Mouse (Mus musculus): Measurements from ENCODE around the gene D17Wsu92e. TPM values are rescaled to one million over a fixed set of nuclear protein-coding genes. Genes with fewer than 3 reads are reported as not detected.

D17Wsu92e gene
- polyA plus RNA-seq, 1 experiment: 89.6 TPM

- TF ChIP-seq POLR2A (IDR thresholded peaks at IDR 0.05; ENCODE audit: low read depth, low read length): no peak
- no peak for TF ChIP-seq CTCF (IDR thresholded peaks at IDR 0.05; ENCODE audit: extremely low read depth, insufficient read length, insufficient replicate concordance, low read depth, low read length)
- H3K4me1 ChIP-seq (ENCODE audit: control insufficient read depth, insufficient read depth, insufficient read length, low read length): peaks cover 29% of the 10 kb centered on the region
- H3K27ac ChIP-seq (ENCODE audit: insufficient read depth, low read depth, low read length): peak overlapping the region; percentile 32; the same call in 1 of the 2 replicates
- WGBS: 42% methylated on average over 10 of the region's 10 CpGs
- no peak overlapping the region for H3K4me3 ChIP-seq (ENCODE audit: low read depth, low read length)
- H3K36me3 ChIP-seq (ENCODE audit: control insufficient read depth, insufficient read depth, low read length): no peaks in the 10 kb centered on the region
- H3K27me3 ChIP-seq (ENCODE audit: control insufficient read depth, insufficient read depth, low read length): no peaks in the 10 kb centered on the region
These were observed 15.4 kb downstream of the D17Wsu92e start for GRCm38 (mm10) chr17:27804803-27805770.

GRCm38 (mm10) chr17:27804156-27804690 lies 16.2 kb downstream of the D17Wsu92e start:
- no peaks in the 10 kb centered on the region for H3K36me3 ChIP-seq (ENCODE audit: control insufficient read depth, insufficient read depth, low read length)
- H3K27ac ChIP-seq (ENCODE audit: insufficient read depth, low read depth, low read length): no peak overlapping the region
- peaks cover 33% of the 10 kb centered on the region for H3K4me1 ChIP-seq (ENCODE audit: control insufficient read depth, insufficient read depth, insufficient read length, low read length)
- TF ChIP-seq CTCF (IDR thresholded peaks at IDR 0.05; ENCODE audit: extremely low read depth, insufficient read length, insufficient replicate concordance, low read depth, low read length): no peak
- TF ChIP-seq POLR2A (IDR thresholded peaks at IDR 0.05; ENCODE audit: low read depth, low read length): no peak
- no peaks in the 10 kb centered on the region for H3K27me3 ChIP-seq (ENCODE audit: control insufficient read depth, insufficient read depth, low read length)
- no peak overlapping the region for H3K4me3 ChIP-seq (ENCODE audit: low read depth, low read length)
- WGBS: 86% methylated on average over 7 of the region's 7 CpGs

GRCm38 (mm10) chr17:27803752-27804151 lies 16.7 kb downstream of the D17Wsu92e start:
- no peaks in the 10 kb centered on the region for H3K27me3 ChIP-seq (ENCODE audit: control insufficient read depth, insufficient read depth, low read length)
- no peak overlapping the region for H3K4me3 ChIP-seq (ENCODE audit: low read depth, low read length)
- H3K36me3 ChIP-seq (ENCODE audit: control insufficient read depth, insufficient read depth, low read length): no peaks in the 10 kb centered on the region
- 63% methylated on average over 4 of the region's 4 CpGs for WGBS
- no peak for TF ChIP-seq POLR2A (IDR thresholded peaks at IDR 0.05; ENCODE audit: low read depth, low read length)
- TF ChIP-seq CTCF (IDR thresholded peaks at IDR 0.05; ENCODE audit: extremely low read depth, insufficient read length, insufficient replicate concordance, low read depth, low read length): no peak
- H3K4me1 ChIP-seq (ENCODE audit: control insufficient read depth, insufficient read depth, insufficient read length, low read length): peaks cover 35% of the 10 kb centered on the region
- no peak overlapping the region for H3K27ac ChIP-seq (ENCODE audit: insufficient read depth, low read depth, low read length)

- peaks cover 48% of the 10 kb centered on the region for H3K4me1 ChIP-seq (ENCODE audit: control insufficient read depth, insufficient read depth, insufficient read length, low read length)
- no peak overlapping the region for H3K4me3 ChIP-seq (ENCODE audit: low read depth, low read length)
- H3K27me3 ChIP-seq (ENCODE audit: control insufficient read depth, insufficient read depth, low read length): no peaks in the 10 kb centered on the region
- H3K36me3 ChIP-seq (ENCODE audit: control insufficient read depth, insufficient read depth, low read length): no peaks in the 10 kb centered on the region
- no peak for TF ChIP-seq CTCF (IDR thresholded peaks at IDR 0.05; ENCODE audit: extremely low read depth, insufficient read length, insufficient replicate concordance, low read depth, low read length)
- no peak for TF ChIP-seq POLR2A (IDR thresholded peaks at IDR 0.05; ENCODE audit: low read depth, low read length)
- peak overlapping the region; percentile 37 for H3K27ac ChIP-seq (ENCODE audit: insufficient read depth, low read depth, low read length)
- WGBS: 54% methylated on average over 9 of the region's 9 CpGs
These were observed 19.5 kb downstream of the D17Wsu92e start for GRCm38 (mm10) chr17:27800710-27801648.

GRCm38 (mm10) chr17:27799771-27800584 lies 20.5 kb downstream of the D17Wsu92e start:
- 15% methylated on average over 16 of the region's 16 CpGs for WGBS
- Histone ChIP-seq H3K4me3 (ENCODE audit: low read depth, low read length) (no peak overlapping the region), H3K36me3 (ENCODE audit: control insufficient read depth, insufficient read depth, low read length) (no peaks in the 10 kb centered on the region), H3K27ac (ENCODE audit: insufficient read depth, low read depth, low read length) (peak overlapping the region; percentile 85), H3K4me1 (ENCODE audit: control insufficient read depth, insufficient read depth, insufficient read length, low read length) (peaks cover 48% of the 10 kb centered on the region), H3K27me3 (ENCODE audit: control insufficient read depth, insufficient read depth, low read length) (no peaks in the 10 kb centered on the region)
- TF ChIP-seq CTCF (IDR thresholded peaks at IDR 0.05; ENCODE audit: extremely low read depth, insufficient read length, insufficient replicate concordance, low read depth, low read length): no peak
- no peak for TF ChIP-seq POLR2A (IDR thresholded peaks at IDR 0.05; ENCODE audit: low read depth, low read length)

- H3K27ac ChIP-seq (ENCODE audit: insufficient read depth, low read depth, low read length): peak overlapping the region; percentile 98
- 12% methylated on average over 11 of the region's 11 CpGs for WGBS
- peaks cover 50% of the 10 kb centered on the region for H3K4me1 ChIP-seq (ENCODE audit: control insufficient read depth, insufficient read depth, insufficient read length, low read length)
- H3K4me3 ChIP-seq (ENCODE audit: low read depth, low read length): peak overlapping the region; percentile 59
- TF ChIP-seq POLR2A (IDR thresholded peaks at IDR 0.05; ENCODE audit: low read depth, low read length): no peak
- no peak for TF ChIP-seq CTCF (IDR thresholded peaks at IDR 0.05; ENCODE audit: extremely low read depth, insufficient read length, insufficient replicate concordance, low read depth, low read length)
- H3K36me3 ChIP-seq (ENCODE audit: control insufficient read depth, insufficient read depth, low read length): no peaks in the 10 kb centered on the region
- no peaks in the 10 kb centered on the region for H3K27me3 ChIP-seq (ENCODE audit: control insufficient read depth, insufficient read depth, low read length)
These were observed 23.0 kb downstream of the D17Wsu92e start for GRCm38 (mm10) chr17:27797341-27797872.

Data from small intestine, adult 2 months (tissue).